ENCODE assay signal across 8 mouse cellular contexts in the genomic region with DNA sequence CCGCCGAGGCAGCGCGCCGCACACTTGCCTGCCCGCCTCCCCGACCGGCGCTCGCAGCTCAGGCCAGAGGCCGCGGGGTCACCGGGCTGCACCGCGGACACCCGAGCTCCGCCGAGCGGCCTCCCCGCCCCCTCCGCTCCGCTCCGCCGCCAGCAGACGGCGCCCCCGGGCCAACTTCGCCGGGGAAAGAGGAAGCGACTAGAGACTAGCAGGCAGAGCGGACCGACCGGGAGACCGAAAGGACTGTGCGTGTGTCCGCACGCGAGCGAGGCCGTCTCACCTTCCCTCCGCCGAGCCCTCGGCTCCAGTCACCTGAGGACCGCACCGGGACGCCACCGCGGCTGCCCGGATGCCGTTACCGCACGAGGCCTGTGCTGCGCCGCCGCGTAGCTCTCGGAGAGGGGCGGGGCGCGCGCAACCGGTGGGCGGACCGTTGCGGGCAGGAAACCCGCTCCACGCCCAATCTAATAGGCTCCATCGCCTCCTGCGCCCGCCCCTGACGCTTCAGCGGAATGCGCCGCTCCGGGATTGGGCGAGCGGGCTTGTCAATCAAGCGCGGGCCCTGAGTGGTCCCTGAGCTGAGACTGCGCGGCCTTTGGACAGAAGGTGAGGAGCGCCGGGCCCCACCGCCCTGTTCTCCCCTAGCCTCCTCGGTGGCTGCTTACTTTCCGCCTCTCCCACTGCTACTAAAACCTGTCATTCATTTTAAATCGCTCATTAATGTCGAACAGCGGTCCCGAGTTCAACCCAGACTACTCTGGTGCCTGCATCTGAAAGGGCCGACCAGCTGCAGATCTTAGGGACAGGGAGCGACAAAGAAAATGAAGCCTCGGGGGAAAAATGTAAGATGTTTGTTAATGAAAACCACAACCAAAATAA. TPM values are rescaled to one million over a fixed set of nuclear protein-coding genes. Genes with fewer than 3 reads are reported as not detected.
A peak's percentile ranks its signal among the peaks of the same experiment; 100 is the strongest.
DNase-seq lines count a peak whose midpoint lies in the region; ATAC-seq lines count a peak whose summit lies in the region.

TSS of gene Nck1 (minus strand) at position 420 of the 879 bp plus-strand sequence.

- WGBS in forebrain, embryonic 14.5 days, result under 1% methylated on average over 86 of the region's 93 CpGs
- 0% methylated on average over 87 of the region's 93 CpGs for WGBS in neural tube, embryonic 15.5 days

- H3K9ac ChIP-seq in forebrain, embryonic 14.5 days (ENCODE audit: low read length), result peak within 1 kb of the TSS; percentile 88
- peak within 1 kb of the TSS; percentile 89 for H3K9ac ChIP-seq in neural tube, embryonic 15.5 days (replicated peaks)

- ATAC-seq in forebrain, embryonic 14.5 days, result peak; percentile 100
- peak; percentile 100 for ATAC-seq in neural tube, embryonic 15.5 days (ENCODE audit: low FRiP score)

- DNase-seq in ES-CJ7 (ENCODE audit: low read depth, low spot score), result peak; percentile 97
- peak; percentile 99 for DNase-seq in cerebellum, adult 11 months
- DNase-seq in forebrain, embryonic 14.5 days (ENCODE audit: low spot score), result peak; percentile 99
- peak; percentile 99 for DNase-seq in heart, postnatal 14 days
- DNase-seq in layer of hippocampus, adult 11-12 months (ENCODE audit: low spot score), result peak; percentile 99
- DNase-seq in lung, adult 18-20 months, result peak; percentile 99
- peak; percentile 100 for DNase-seq in testis, postnatal 14 days (ENCODE audit: low spot score)

- intact Hi-C loops in heart, postnatal 14 days (cut with DNase I), result loop anchor here (1.0 to 5.0 kb wide), 5 partner anchors 25 to 371 kb away; no protein-coding TSS in a partner anchor

- H3K4me2 ChIP-seq in forebrain, embryonic 14.5 days (ENCODE audit: low read length), result peak within 1 kb of the TSS; percentile 68
- peak within 1 kb of the TSS; percentile 83 for H3K4me2 ChIP-seq in neural tube, embryonic 15.5 days

- peaks cover 9% of the 10 kb centered on the region; the same call in 1 of the 2 replicates for H3K9me3 ChIP-seq in forebrain, embryonic 14.5 days (replicated peaks; ENCODE audit: control insufficient read depth, low read length)
- peaks cover 7% of the 10 kb centered on the region; the same call in 1 of the 2 replicates for H3K9me3 ChIP-seq in neural tube, embryonic 15.5 days (replicated peaks)

- H3K36me3 ChIP-seq in forebrain, embryonic 14.5 days (ENCODE audit: control insufficient read depth, insufficient read depth, low read length), result no peaks in the 10 kb centered on the region
- peaks cover 16% of the 10 kb centered on the region for H3K36me3 ChIP-seq in neural tube, embryonic 15.5 days

- peaks cover 7% of the 10 kb centered on the region; the same call in 1 of the 2 replicates for H3K4me1 ChIP-seq in forebrain, embryonic 14.5 days (ENCODE audit: control insufficient read depth, insufficient read depth, low read length)
- peaks cover 25% of the 10 kb centered on the region for H3K4me1 ChIP-seq in neural tube, embryonic 15.5 days

- H3K27me3 ChIP-seq in forebrain, embryonic 14.5 days (replicated peaks; ENCODE audit: control insufficient read depth, insufficient read depth, low read length), result no peaks in the 10 kb centered on the region
- no peaks in the 10 kb centered on the region for H3K27me3 ChIP-seq in neural tube, embryonic 15.5 days (replicated peaks)

- peak within 1 kb of the TSS; percentile 89 for H3K27ac ChIP-seq in forebrain, embryonic 14.5 days (ENCODE audit: low read depth, low read length)
- H3K27ac ChIP-seq in neural tube, embryonic 15.5 days (replicated peaks), result peak within 1 kb of the TSS; percentile 96

- H3K4me3 ChIP-seq in forebrain, embryonic 14.5 days (ENCODE audit: low read depth, low read length), result peak within 1 kb of the TSS; percentile 91
- H3K4me3 ChIP-seq in neural tube, embryonic 15.5 days (replicated peaks), result peak within 1 kb of the TSS; percentile 95

RNA-seq across cellular contexts. Expression of gene Nck1, which starts in this region (rescaled TPM):
- 52.2 and 54.6 TPM in 2 replicates for polyA plus RNA-seq in forebrain, embryonic 14.5 days (2014; fragmentation: Nextera tagmentation; extraction: Ambion mirVana)
- total RNA-seq in heart, postnatal 14 days (2021), result 10 to 100 TPM; 49.8 to 56.2 TPM
- polyA plus RNA-seq in neural tube, embryonic 15.5 days (2015; fragmentation: Nextera tagmentation; extraction: Ambion mirVana), result 61.9 and 66.2 TPM in 2 replicates

Comparison
In these comparisons a context has a peak if more than half of its experiments do, and no peak if none do; other contexts are left out.
1. Peak in every context shown above with its lines: DNase-seq, ATAC-seq, H3K4me3 ChIP-seq and H3K27ac ChIP-seq.